Mouse (Mus musculus) lung, postnatal 4 days (tissue): ENCODE results near the gene Tnfaip8l3.
"Not testable (repeated sequence)": the region's sequence is repeated elsewhere in the genome, so short reads cannot be mapped to it uniquely, and the experiment has no call there.

Source experiments
- DNase-seq, 2 experiments: peaks; one replicate each; pipeline ENCODE4 v3.0.0; 2021

Tnfaip8l3 gene

DNA sequence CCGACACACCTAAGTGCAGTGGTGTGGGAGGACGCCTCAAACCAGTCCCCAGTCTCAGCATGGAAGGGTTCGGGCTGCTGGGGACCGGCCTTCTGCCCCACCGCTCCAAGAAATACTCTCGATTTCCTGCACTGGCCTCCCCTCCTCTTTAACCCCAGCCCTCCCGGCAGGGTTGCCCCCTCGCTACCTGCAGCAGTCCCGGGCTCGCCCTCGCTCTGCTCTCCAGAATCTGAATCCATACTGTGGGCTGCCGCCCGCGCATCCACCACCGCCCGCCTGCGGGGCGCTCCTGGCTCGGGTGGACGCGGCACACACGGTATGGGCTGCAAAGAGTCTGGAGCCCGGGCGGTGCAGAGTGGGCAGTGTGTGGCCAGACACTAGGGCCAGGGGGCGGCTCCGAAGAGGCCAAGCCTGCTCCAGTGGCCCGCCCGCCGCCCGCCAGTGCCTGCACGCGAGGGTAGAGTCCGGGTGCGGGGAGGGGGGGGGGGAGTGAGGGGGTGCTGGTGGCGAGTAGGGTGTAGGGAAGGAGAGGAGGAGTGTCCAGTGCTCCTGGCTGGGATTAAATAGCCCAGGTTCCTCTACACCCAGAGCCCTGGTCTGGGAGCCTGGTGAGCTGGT lies at the start of gene Tnfaip8l3:
Tnfaip8l3 (minus strand) TSS at position 357 of the 618 bp plus-strand sequence.
- DNase-seq: peak; percentile 50 to 83

DNA sequence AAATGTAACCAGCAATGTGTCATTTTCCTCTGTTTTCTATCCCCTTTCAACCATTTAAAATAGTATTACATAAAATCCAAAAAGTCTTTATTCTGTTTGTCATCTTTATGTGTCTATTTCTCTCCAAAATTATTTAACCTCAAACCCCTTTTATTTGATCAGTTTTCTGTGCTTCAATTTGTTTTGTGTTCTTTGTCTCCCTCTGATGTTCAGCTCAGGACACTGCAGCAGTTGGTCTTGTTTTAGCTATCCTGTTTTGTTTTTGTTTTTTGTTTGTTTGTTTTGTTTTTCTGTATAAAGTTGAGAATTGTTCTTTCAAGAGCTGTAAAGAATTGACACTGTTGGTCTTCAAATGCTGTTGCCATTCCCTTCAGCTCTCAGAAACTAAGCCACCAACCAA lies 44.5 kb upstream of the Tnfaip8l3 start:
- no peak for DNase-seq

DNA sequence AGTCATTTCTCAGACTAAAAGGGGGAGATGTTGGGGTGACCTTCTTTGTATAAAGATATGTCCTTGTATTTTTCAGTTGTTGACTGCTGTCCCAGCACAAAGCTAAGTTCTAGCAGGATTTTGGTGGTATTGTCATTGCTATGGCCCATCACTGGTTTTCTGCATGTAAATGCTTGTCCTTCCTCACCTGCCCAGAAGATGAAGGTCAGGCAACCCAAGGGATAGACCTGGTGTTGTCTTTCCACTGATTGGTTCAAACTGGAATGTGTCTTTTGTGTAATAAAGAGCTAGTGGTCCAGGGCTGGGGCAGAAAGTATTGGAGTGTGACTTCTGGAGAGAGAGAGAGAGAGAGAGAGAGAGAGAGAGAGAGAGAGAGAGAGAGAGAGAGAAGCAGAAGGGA lies 30.4 kb upstream of the Tnfaip8l3 start:
- DNase-seq: no peak

DNA sequence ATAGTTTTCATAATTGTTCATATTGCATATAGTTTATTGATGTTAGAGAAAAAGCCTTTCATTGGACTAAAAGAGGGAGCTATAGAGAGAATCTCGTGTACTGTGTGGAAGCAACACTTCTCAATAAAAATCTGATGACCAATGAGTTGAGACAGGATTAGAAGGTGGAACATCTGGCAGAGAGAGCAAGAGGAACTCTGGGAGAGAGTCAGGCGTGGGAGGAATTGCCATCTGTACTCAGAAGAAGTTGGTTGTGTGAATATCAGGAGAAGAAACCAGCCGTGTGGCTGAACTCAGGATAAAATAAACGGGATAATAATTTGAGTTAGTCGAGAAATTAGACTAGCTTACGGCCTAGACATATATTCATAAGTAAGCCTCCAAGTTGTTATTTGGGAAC lies 28.9 kb upstream of the Tnfaip8l3 start:
- no peak for DNase-seq

DNA sequence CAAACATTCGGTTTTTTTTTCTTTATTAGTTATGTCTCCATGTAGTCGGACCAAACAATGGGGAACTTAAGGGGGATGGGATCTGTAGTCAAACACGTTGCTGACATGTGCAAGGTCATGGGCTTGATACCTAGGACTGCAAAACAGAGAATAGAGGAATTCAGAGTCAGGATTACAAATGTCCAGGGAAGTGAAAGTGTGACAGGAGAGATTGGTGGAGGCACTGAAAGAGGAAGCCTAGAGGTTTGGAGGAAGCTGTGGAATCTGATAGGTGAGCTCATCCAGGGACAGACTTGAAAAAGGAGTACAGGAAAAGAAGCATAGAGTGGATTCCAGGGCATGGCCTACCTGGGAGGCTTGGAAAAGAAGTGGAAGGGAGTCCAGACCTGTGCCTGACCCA lies 16.1 kb upstream of the Tnfaip8l3 start:
- no peak for DNase-seq

DNA sequence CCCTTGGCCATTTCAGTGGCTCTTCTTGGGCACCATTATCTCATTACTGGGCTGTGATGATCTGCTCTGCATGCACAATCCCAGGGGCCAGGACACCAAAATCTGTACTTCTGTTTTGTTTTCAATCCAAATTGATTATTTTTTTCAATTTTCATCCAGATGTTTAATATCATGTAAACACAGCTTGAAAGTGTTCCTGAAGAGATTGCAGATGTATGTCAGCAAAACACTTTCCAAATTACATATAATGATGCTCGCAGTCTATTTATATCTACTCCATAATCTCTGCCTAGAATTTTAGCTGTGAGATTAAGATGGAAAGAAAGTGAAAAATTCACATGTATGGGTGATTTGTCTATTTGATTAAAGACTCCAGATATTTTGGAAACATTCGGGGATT lies 9.6 kb upstream of the Tnfaip8l3 start:
- DNase-seq: no peak

DNA sequence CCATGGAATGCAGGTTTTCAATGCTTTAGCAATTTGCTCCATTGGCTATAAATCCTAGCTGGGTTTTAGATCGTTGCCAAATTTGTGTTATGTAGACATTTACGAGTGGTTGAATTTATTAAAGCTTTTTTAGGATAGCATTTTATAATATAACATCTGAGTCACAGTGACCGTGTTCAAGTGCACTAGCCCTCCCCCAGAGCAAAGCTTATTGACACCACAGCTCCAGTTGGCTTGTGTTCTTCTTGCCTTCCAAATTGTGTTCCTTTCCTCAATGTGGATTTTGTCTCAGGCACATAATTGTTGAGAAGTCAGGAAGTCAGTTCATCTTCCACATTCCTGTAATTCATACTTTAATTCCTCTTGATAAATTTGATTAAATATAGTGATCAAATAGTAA lies 6.7 kb upstream of the Tnfaip8l3 start:
- DNase-seq: no peak

DNA sequence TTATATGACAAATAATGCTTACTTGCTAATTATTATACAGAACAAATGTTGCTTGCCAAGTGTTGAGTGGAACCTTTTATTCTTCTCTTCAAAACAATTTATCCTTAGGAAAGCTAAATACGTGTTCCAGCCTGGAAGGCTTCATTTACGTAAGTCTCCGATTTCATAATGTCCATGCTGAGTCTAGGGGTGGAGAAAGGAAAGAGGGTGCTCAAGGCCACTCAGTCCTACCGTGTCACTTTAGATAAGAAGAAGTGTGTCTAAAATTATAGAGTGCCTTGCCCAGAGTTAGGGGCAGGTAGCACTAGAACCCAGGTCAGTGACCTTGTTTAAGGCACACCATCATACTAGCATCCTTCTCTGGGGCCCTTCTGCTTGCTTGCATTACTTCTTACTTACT lies 5.5 kb upstream of the Tnfaip8l3 start:
- DNase-seq: no peak

DNA sequence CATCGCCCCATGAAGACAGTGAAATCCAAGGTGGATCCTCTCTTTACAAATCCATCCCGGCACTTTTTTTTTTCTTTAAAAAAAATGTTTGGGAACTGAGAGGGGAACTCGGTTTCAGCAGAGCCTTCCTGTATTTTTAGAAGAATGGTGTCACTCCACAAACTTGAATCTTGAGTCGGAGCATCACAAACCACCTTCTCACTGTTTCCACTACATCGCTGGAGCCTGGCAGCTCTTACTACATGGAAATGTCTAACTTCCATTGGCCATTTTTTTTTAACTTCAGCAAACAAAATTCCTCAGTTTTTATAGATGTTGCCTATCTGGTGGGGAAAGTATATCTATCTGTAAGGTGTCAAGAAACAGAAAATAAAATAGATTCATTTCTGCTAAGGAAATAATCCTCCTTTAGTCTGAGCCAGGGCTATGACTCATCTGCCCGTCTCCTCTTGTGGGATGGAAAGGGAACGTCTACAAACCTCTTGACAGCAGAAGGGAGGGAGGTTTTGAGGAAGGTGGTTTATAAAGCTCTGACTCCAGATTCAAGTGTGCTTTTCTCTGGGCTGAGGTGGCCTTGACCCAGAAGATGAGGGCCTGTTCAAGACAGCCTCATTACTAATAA lies 3.4 kb upstream of the Tnfaip8l3 start:
- no peak for DNase-seq

DNA sequence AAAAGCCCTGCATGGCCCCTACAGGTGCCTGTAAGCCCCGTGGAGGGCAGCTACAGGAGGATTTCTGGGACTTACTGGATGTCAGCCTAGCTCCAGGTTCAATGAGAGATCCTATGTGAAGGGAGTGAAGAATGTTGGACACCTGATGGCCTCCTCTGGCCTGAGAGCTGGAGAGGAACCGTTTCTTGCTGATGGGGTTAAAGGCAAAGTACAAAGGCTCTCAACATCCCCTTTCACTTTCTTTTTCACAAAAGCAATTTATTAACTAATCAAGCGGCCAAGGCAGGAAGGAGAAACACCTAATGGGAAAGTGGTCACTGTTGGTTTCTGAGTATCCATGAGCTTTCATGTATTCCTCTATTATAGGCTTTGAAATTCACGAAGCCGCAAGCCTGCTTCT lies 1.0 kb upstream of the Tnfaip8l3 start:
- no peak for DNase-seq

DNA sequence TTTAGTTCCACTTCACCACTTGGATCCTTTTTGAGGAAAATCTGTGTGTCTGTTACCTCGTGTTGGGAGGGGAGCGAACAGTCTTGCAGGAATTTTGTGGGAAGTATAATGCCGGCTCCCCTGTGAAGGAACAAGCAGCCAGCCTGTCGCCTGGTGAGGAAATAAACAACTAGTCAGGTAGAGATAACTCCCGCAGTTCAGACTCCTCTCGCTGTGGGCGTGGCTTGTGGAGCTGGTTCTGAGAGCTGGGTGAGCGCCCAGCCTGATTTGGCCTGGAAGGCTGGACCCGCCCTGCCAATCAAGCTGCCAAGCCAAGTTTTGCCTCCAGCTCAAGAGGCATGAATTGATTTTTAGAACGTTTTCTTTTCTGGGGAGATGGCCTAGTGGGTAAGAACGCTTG lies 589 bp upstream of the Tnfaip8l3 start:
- DNase-seq: peak; percentile 72 to 86

DNA sequence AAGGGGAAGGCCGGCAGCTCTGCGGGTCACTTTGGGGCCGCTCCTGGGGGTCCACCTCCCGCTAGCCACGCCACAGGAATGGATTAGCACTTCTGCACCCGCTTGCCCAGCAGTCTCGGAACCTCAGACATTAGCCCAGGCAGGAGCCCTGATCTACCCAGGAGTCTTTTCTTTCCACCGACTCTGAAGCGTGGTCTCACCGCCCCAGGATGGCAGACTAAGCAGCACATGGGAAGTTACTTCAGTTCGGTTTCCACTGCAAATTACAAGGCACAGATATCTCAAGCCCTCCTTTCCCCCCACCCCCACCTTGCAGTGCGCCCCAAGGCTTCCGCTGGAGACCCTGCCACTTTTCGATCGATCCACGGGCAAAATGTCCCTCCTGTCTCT lies 551 bp downstream of the Tnfaip8l3 start:
- no peak for DNase-seq

DNA sequence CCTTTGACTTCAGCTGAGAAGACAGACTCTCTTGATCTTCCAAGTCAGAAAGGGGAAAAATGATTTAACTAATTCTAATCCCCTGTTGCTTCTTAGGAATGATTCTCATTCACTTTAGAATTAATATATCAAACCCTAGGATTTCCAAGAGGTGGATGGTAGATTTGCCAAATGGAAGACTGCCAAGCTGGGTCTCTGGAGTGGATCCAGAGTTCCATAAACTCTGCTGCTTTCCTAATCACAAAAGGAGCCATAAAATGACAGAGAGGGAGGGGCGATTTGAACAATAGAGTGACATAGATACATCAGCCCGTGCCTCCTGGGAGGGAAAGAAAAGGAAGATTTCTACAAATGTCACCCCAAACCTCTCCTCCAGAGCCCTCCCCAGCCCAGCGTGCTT lies 3.4 kb downstream of the Tnfaip8l3 start:
- no peak for DNase-seq

DNA sequence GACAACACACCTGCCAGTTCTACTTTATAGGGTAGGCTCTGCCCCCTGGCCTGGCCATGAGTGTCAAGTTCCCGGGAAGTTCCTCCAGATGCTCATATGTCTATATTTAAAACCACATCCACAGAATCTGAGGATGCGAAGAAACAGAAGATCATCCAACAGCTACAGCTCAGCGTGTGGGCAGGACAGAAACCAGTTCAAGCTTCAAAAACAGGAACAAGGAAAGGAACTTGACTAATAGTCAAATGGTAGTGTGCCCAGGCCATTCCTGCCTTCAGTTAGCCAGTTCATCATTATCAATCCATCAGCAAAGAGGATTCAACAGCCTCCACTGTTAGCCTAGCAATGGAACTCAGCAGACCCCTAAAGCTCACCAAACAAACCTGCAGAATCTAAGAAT lies 4.5 kb downstream of the Tnfaip8l3 start:
- no peak for DNase-seq

DNA sequence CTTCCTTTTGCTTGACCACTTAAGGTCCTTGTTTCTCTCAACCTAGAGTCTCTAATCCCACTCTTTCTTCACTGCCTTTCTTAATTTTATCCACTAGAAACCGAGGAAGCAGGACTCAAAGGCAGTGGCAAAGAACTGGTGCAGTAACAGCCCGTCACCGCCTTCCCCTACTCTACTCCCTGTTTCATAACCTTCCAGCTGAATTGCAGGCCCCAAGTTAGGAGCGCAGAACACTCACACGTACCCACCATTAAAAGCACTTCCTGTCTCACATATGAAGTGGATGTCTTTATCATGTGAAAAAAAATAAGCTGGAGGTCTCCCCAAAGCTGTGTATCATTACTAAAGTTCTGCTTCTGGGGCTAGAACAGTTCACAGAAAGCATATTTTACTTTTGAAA lies 6.5 kb downstream of the Tnfaip8l3 start:
- no peak for DNase-seq

DNA sequence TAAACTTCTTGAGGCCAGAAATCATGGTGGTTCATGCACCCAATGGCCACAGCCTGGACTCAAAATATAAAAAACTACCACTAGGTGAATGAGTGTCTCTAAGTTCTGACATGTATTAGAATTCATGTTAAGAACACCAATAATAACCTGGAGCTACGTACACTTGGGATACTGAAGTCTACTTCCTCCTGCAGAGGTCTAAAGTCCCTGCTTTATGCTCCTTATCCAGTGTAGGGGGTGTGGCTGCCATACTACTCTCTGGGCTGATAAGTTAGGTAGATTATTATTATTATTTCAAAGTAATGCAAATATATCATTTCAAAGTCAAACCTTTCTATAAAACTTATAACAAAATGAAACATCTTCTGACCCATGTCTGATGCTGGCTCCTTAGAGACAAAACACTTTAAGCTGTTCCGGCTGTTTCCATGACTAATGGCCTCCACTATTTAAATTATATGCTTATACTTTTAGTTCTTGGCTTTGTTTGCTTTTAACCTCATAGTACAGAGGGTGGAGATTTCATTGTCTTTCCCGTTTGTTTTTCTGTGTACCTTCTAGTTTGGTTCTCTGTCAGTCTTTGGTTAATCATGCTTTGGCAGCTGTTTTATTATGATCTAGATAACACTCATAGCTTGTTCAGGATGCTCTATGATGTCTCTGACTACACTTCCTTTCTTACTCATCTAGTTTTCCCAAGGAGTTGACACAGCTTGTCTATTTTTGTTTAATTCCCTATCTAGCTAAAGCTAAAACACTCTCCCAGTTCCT lies 16.7 kb downstream of the Tnfaip8l3 start:
- DNase-seq: no peak

DNA sequence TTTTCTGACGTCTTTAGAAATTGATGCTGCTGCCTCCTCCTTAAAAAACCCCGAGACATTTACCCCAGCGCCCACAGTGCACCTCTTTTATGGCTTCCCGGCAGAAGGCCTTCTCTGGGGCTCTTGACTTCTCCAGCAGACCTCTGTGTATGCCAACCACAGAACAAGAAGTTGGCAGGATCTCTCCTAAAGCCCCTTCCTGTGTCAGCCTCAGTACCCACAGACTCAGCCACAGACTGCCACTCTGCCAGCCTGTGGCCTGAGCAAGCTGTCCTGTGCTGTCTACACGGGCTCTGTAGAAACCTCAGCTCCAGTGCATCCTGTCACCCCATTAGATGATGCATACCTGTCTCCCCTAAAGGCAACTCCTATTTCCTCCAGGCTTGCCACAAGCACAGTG lies 19.2 kb downstream of the Tnfaip8l3 start:
- DNase-seq: no peak

DNA sequence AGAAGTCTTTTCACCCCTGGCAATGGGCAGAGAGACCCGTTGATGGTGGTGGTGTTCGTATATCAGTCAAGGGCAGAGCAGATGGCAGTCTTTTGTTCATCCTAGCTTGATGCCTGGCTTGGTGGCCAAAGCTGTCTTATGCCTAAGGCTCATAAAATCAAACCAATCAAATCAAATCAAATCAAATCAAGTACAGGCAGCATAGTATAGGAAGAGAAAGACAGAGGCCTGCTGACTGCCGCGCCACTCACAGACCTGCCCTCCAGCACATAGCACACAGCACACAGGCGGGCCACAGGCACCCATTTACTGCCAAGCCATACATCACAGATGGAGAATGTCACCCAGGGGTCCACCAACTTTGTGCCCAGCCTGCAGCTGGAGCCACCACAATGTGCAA lies 25.1 kb downstream of the Tnfaip8l3 start:
- no peak for DNase-seq

DNA sequence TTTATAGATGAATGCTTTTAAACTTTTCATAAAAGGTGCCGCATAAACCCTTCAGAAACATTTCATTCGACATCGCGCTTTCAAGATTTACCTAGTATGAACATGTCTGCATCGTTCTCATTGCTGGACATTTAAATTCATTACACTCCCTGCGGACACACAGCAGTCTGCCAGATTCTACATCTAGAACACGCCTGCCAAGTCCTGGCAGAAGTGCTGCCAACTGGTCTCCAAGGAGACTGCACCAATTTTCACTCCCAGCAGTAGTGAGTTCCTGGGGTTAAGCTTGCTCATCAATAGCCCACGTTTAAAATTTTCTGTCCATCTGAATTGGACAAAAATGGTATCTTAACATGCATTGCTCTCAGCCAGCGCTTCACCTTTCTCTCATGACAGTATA lies 30.5 kb downstream of the Tnfaip8l3 start:
- no peak for DNase-seq

DNA sequence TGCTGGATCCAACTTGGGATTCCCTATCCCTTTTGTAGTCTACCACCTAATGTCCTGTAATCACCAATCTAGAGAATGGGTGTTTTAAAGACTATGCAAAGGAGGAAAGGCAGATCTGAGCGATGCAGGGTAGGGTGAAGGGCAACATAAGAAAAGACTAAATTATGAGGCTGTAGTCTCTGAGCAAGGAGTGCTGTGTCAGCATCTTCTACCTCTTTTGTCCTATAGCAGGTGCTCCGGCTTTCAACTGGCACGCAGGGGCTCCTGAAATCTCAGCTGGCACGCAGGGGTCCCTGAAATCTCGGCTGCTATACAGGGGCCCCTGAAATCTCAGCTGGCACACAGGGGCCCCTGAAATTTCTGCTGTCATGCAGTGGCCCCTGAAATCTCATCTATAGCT lies 33.5 kb downstream of the Tnfaip8l3 start:
- no peak for DNase-seq

DNA sequence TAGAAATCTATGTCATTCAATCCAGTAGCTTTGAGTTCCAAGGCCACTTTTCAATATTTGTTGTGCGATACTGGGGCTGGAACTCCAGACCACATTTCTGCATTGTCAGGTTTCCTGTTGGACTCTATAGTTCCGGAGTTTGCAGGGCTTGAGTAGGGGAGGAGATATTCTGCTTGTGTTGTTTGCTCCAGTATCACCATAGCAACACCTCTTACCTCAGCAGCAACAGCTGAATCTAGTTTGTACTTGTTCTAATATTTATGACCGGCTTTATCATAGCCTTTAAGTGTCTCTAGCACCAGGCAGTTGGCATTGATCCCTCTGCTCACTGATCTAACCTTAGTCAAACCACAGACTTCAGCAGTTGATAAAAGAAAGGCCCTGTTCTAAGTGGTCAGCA lies 45.4 kb downstream of the Tnfaip8l3 start:
- DNase-seq: no peak

DNA sequence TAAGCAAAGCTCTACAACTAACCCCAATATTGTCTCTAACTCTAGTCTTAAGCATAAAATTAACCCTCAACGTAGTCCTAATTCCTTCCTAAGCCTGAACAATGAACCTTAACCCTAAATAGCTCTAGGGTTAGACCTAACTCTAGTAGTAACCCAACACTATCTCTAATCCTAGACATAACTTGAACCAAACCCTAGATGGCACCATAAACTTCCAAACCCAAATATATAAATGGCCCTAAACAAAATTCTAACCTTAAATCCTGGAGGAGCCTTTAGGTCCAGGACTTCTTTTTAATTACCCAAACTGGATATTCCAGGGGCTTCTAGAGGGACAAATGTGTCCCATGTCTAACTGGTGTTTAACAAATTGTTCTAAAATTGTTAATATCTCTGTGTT lies 73.7 kb downstream of the Tnfaip8l3 start:
- no peak for DNase-seq

DNA sequence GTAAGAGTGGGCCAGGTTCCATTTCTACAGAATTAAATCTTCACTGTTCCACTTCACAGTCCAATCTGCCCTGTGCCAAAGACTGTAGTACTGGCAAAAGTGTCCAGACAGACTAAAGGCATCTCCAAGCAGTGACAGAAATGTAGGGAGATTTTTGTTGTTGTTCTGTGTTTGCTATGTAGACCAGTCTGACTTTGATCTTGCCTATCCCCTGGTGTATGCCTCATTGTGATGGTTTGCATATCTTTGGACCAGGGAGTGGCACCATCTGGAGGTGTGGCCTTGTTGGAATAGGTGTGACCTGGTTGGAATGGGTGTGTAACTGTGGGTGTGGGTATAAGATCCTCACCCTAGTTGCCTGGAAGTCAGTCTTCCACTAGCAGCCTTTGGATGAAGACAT lies 75.6 kb downstream of the Tnfaip8l3 start:
- DNase-seq: not testable (repeated sequence)

DNA sequence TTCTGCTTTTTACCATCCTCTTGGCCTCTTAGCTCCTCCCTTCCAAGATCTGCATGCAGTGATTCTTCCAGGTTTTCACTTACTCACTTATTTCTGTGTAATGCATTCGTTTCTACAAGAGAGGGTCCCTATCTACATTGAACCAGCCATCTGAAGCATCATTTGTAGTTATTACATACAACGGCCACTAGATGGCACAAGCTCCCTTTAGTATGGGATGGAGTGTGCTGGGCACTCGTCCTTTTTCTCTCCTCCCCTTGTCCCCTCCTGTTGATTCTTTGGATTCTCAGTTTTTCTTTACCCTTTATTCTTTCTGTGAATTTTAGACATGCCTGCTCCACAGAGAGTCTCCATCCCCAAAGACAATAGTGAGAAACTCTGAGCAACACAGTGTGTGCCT lies 77.3 kb downstream of the Tnfaip8l3 start:
- peak in 1 of 2 experiments; percentile 26 for DNase-seq
